Mouse (Mus musculus): Measurements from ENCODE around the gene Enkd1.

DNA sequence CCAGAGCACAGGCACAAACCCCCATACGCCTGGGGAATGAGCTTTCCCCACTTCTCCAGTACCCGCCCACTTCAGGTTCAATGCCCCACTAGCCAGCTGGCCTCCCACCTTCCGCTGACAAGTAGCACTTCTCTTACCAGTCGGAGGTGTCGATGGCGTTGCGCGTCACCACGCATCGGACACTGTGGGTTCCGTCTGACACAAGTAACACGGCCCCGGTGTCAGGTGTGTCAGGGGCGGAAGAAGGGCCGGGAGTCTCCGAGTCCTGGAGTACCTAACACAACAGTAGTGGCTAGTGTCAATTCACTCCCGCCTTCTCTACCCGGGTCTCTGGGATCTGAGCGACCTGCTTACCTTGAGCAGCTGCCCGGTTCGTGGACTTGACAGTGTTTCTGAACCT is 7.4 kb downstream of the Enkd1 start:
- TF ChIP-seq CTCF (IDR thresholded peaks at IDR 0.05; ENCODE audit: low read depth, low read length) (no peak), TAL1 (conservative IDR thresholded peaks at IDR 0.05; ENCODE audit: low read depth, low read length) (no peak)
